Mouse (Mus musculus) liver, embryonic 13.5 days (tissue): ENCODE measurements around the gene Asb10. TPM values are rescaled to one million over a fixed set of nuclear protein-coding genes. Genes with fewer than 3 reads are reported as not detected.

ENCODE experiments used
- ATAC-seq: fragments of 200-750 bp; cut with Nextera tagmentation; 2 replicates; pipeline ENCODE4 v1.8.0; 2017; ENCODE audit warnings: low read depth, mild to moderate bottlenecking, moderate number of reproducible peaks, moderate library complexity
- DNase-seq: peaks from one replicate; pipeline ENCODE4 v3.0.0; 2022
- H3K27ac ChIP-seq: fragments of 300-500 bp; sonication (generic); 2 replicates; pipeline ENCODE4 v1.5.1; 2015; ENCODE audit warnings: moderate library complexity, mild to moderate bottlenecking, inconsistent platforms
- H3K27me3 ChIP-seq: fragments of 300-500 bp; sonication (generic); 2 replicates; pipeline ENCODE4 v1.6.1; 2015; ENCODE audit warnings: mild to moderate bottlenecking, inconsistent platforms
- H3K36me3 ChIP-seq: fragments of 300-500 bp; sonication (generic); 2 replicates; pipeline ENCODE4 v1.6.1; 2015; ENCODE audit warnings: mild to moderate bottlenecking, inconsistent platforms
- H3K4me1 ChIP-seq: fragments of 300-500 bp; sonication (generic); replicated peaks from 2 replicates; pipeline ENCODE4 v1.6.1; 2015; ENCODE audit warnings: inconsistent platforms
- H3K4me2 ChIP-seq: fragments of 300-500 bp; sonication (generic); 2 replicates; pipeline ENCODE4 v1.6.1; 2015; ENCODE audit warnings: inconsistent platforms, mild to moderate bottlenecking, moderate library complexity
- H3K4me3 ChIP-seq: fragments of 300-500 bp; sonication (generic); replicated peaks from 2 replicates; pipeline ENCODE4 v1.5.1; 2015; ENCODE audit warnings: mild to moderate bottlenecking, inconsistent platforms
- H3K9ac ChIP-seq: fragments of 300-500 bp; sonication (generic); 2 replicates; pipeline ENCODE4 v1.6.1; 2015; ENCODE audit warnings: mild to moderate bottlenecking, inconsistent platforms
- H3K9me3 ChIP-seq: fragments of 300-500 bp; sonication (generic); replicated peaks from 2 replicates; pipeline ENCODE4 v1.6.1; 2016; ENCODE audit warnings: inconsistent platforms
- WGBS: fragments of 180-500 bp; shearing (Covaris S2); methylation state at CpG from one replicate; pipeline ENCODE4 v1.1.7; 2015; ENCODE audit not compliant: insufficient replicate concordance; 5-methylcytosine and 5-hydroxymethylcytosine counted together
- polyA plus RNA-seq: library from polyadenylated mRNA; unstranded; fragments of >200 nt; fragmentation: Nextera tagmentation; extraction: Ambion mirVana; gene quantifications from 2 replicates; pipeline ENCODE4 v1.2.1, GENCODE M21; 2015

Gene Asb10
- polyA plus RNA-seq, 1 experiment from 2014 or later: 0.15 TPM

DNA sequence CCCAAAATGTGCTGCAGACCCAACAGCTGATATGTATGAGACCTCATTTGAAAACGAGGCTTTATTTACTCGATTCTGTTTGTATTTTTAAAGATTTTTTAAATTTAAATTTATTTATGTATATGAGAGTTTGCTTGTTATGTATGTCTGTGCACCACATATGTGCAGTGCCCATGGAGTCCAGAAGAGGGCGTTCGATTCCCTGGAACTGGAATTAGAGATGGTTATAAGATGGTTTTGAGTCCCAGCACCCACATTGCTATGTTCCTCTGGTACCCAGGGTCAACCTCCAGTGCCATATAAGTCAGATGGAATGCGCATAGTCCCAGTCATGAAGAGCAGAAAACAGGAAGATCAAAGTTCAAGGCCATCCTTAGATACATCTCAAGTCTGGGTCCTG lies 6.5 kb downstream of the Asb10 start:
- ATAC-seq (no peak), DNase-seq (no peak)
- H3K9me3 ChIP-seq: no peaks in the 10 kb centered on the region
- H3K27ac ChIP-seq: no peak overlapping the region
- no peak overlapping the region for H3K4me3 ChIP-seq
- no peaks in the 10 kb centered on the region; the same call in 1 of the 2 replicates for H3K4me1 ChIP-seq
- peaks cover 62% of the 10 kb centered on the region for H3K27me3 ChIP-seq
- no peak overlapping the region for H3K9ac ChIP-seq
- H3K4me2 ChIP-seq: no peak overlapping the region
- H3K36me3 ChIP-seq: no peaks in the 10 kb centered on the region
- 34% methylated on average over 5 of the region's 5 CpGs for WGBS

DNA sequence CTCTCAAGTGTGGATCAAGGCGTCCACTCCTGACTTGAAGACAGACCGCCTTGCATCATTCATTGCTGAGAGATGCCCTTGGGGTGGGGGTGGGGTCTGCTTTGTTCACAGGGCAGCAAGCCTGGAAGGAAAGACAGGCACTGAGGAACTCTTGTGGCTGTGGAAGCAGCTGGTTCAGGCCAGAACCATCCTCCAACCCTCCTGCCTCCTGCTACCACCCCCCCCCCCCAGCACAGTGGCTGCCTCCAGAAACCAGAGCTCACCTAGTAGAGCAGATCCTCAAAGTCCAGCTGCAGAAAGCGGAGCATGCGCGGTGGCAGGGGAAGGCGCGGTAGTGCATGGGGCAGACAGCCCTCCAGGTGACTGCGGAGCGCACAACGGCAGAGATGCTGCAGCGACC lies 7.4 kb downstream of the Asb10 start:
- Histone ChIP-seq H3K4me1 (no peaks in the 10 kb centered on the region; the same call in 1 of the 2 replicates), H3K36me3 (no peaks in the 10 kb centered on the region), H3K27me3 (peaks cover 68% of the 10 kb centered on the region), H3K27ac (no peak overlapping the region), H3K4me2 (no peak overlapping the region), H3K9ac (no peak overlapping the region), H3K4me3 (no peak overlapping the region), H3K9me3 (no peaks in the 10 kb centered on the region)
- WGBS: 46% methylated on average over 11 of the region's 11 CpGs
- ATAC-seq (no peak), DNase-seq (no peak)

DNA sequence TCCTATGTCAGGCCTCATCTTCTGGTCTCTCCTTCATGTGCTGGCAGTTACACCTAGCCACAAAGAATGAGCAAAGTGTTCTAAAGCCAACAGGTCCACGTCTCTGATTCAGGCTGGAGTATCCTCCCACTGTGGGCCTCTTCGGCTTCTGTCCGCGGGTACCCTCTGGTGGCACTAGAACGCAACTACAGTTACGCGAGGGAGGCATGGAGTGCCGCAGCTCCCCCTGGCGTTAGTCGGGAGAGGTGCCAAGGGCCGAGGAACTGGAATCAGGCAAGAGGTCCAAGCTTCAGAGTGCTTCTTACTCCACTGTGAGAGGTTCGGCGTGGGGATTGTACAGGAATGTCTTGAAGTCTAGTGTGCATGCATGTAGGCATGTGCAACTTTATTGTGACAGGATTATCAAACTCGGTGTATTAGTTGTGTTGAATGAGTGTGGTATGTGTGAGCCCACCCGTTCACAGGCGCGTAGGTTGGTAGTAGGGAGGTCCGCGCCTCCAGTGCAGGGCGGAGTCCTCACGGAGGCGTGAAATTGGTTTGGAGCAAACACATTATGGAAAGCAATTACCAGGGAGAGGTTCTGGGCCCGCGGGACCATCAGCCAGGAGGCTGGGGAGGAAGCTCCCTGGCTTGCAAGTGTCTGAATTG lies 10.6 kb downstream of the Asb10 start:
- H3K9me3 ChIP-seq: no peaks in the 10 kb centered on the region
- no peaks in the 10 kb centered on the region for H3K36me3 ChIP-seq
- no peak overlapping the region for H3K4me2 ChIP-seq
- peaks cover 8% of the 10 kb centered on the region for H3K4me1 ChIP-seq
- H3K4me3 ChIP-seq: no peak overlapping the region
- DNase-seq (peak; percentile 74), ATAC-seq (peak; percentile 55)
- 14% methylated on average over 24 of the region's 24 CpGs for WGBS
- peaks cover 84% of the 10 kb centered on the region for H3K27me3 ChIP-seq
- no peak overlapping the region for H3K9ac ChIP-seq
- no peak overlapping the region for H3K27ac ChIP-seq

DNA sequence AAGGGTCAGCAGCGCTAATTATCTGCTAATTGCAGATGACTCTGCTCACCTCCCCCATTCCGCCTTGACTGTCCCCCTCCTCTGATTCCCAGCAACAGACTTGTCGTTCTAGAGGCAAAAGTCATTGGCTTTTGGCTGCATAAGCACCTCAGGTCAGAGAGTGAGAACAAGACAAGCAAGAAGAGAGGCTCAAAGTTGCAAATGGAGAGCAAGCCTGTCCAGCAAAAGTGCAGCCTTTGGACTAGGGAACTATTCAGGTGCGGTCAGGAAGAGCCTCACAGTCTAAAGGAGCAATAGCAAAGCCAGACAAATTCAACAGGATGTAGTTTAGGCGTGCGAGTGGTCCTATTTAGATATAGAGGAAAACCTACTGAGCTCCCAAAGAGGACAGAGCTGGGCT lies 13.0 kb downstream of the Asb10 start:
- Histone ChIP-seq H3K36me3 (no peaks in the 10 kb centered on the region), H3K4me1 (peaks cover 8% of the 10 kb centered on the region), H3K9me3 (no peaks in the 10 kb centered on the region), H3K27ac (no peak overlapping the region), H3K4me3 (no peak overlapping the region), H3K27me3 (peaks cover 98% of the 10 kb centered on the region), H3K9ac (no peak overlapping the region), H3K4me2 (no peak overlapping the region)
- no peak for DNase-seq
- 18% methylated on average over 6 of the region's 6 CpGs for WGBS
- ATAC-seq: no peak

DNA sequence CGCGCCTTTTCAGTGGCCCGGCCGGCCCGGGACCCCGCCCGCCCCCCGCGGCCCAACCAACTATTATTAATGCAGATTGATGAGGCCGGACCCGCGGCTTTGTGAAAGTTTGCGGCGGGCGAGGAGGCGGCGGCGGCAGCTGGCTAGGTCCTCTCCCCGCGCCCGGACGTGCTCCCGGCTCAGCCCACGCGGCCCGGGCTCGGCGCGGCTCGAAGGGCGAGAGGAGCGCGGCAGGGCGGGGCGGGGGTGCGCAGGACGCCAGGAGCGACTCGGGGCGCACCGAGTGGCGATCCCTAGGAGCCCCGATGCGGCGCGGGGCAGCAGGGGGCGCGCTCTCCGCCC lies 13.9 kb downstream of the Asb10 start, which contains the start of gene Gbx1:
Gene Gbx1, minus strand, starts transcription at position 314 of the 342 bp plus-strand sequence.
- Histone ChIP-seq H3K4me1 (peaks cover 8% of the 10 kb centered on the region), H3K27me3 (peaks cover 99% of the 10 kb centered on the region), H3K4me3 (peak within 1 kb of the TSS; percentile 40), H3K27ac (no peak within 1 kb of the TSS), H3K36me3 (no peaks in the 10 kb centered on the region), H3K9ac (no peak within 1 kb of the TSS), H3K9me3 (no peaks in the 10 kb centered on the region), H3K4me2 (peak within 1 kb of the TSS; percentile 56)
- 2% methylated on average over 29 of the region's 49 CpGs for WGBS
- no peak for DNase-seq
- no peak for ATAC-seq

DNA sequence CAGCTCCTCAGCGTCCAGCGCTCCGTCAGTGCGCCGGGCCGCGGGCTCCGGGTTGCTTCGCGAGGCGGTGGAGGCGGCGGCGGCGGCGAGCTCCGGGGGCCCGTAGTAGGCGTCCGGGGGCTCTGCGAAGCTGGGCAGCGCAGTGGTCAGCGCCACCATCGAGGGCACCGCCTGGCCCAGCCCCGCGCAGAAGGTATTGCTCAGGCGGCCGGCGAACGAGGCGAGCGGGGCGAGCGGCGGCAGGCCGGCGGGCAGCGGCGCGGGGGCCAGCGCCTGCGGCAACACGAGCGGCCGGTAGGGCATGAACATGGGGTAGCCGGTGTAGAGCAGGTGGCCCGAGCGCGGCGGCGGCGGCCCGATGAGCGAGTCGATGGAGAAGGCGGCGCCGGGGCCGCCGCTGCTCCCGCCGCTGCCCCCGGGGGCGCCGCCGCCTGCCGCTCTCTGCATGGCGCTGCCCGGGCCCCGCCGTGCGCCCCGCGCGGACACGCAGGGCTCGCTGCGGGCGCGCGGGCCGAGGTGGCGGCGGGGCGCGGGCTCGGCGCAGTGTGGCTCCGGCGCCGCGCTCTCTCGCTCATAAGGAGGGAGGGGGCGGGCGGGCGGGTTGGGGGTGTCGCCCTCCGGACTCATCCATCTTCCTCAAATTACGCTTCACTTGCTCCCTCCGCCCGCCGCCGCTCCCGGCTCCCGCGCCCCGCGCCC lies 14.4 kb downstream of the Asb10 start:
- Histone ChIP-seq H3K4me3 (peak overlapping the region; percentile 40), H3K36me3 (no peaks in the 10 kb centered on the region), H3K27me3 (peaks cover 99% of the 10 kb centered on the region), H3K9me3 (no peaks in the 10 kb centered on the region), H3K9ac (no peak overlapping the region), H3K27ac (no peak overlapping the region), H3K4me2 (peak overlapping the region; percentile 56), H3K4me1 (peaks cover 8% of the 10 kb centered on the region)
- DNase-seq (no peak), ATAC-seq (no peak)
- 1% methylated on average over 52 of the region's 109 CpGs for WGBS

DNA sequence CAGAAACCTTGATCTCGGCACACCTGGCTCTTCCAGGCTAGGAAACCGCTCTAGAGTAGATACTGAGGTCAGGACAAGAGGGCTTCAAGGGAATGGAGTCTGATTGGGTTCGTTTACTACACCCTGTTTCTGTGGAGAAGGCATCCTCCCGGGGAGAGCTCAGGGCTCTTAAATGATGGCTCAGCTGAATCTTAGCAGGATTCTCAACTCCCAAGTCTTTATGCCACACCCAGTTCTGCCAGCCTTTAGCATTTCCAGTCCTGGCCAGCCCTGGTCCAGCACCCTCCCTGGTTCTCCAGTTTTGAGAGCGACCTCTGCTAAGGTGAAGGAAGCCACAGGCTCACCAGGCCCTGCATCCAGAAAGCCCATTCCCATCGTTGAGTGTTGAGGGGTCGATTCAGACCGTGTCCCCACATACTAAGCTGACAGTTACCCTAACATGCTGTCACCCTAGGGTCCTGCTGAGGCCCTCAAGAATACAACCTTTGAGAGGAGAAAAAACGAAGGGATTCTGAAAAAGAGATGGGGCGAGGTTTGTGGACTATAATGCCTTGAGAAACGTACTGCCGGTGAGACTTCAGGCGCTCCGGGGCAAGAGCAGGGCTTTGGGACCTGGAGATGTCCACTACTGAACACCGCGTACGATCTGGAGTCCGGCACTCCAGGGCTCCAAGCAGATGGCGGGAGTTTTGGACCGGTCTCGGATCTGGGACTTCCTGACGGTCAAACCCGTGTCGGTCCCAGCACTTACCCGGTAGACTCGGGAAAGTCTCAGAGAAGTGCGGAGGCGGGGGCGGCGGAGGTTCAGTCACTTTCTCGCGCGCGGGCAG lies 15.2 kb downstream of the Asb10 start:
- Histone ChIP-seq H3K4me3 (peak overlapping the region; percentile 40; the same call in 1 of the 2 replicates), H3K27ac (no peak overlapping the region), H3K9me3 (no peaks in the 10 kb centered on the region), H3K9ac (no peak overlapping the region), H3K36me3 (no peaks in the 10 kb centered on the region), H3K4me1 (peaks cover 8% of the 10 kb centered on the region), H3K4me2 (peak overlapping the region; percentile 56), H3K27me3 (peaks cover 94% of the 10 kb centered on the region)
- WGBS: 6% methylated on average over 34 of the region's 34 CpGs
- ATAC-seq (no peak), DNase-seq (no peak)

DNA sequence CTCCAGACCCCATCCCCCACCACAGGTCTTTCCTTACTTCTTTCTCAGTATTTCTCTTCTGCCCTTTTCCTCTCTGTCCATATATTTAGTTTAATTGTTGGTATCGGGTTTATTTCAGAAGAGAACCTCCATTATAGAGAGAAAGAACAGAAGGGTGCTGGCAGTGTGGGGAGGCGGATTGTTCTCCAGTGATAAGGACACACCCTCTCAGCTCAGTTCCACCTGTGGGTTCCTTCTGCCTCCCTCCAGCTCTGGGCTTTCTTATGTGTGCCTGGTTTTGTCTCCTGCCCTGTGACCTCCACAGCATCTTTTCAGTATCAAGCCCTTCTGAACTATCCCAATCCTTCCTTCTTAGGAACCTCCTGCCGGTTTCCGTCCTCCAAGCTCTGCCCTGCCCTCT lies 16.3 kb downstream of the Asb10 start:
- Histone ChIP-seq H3K9me3 (no peaks in the 10 kb centered on the region), H3K4me1 (peaks cover 8% of the 10 kb centered on the region), H3K4me2 (no peak overlapping the region), H3K4me3 (no peak overlapping the region), H3K9ac (no peak overlapping the region), H3K27ac (no peak overlapping the region), H3K27me3 (peaks cover 91% of the 10 kb centered on the region), H3K36me3 (no peaks in the 10 kb centered on the region)
- WGBS: 7% methylated on average over 4 of the region's 4 CpGs
- DNase-seq (no peak), ATAC-seq (no peak)

DNA sequence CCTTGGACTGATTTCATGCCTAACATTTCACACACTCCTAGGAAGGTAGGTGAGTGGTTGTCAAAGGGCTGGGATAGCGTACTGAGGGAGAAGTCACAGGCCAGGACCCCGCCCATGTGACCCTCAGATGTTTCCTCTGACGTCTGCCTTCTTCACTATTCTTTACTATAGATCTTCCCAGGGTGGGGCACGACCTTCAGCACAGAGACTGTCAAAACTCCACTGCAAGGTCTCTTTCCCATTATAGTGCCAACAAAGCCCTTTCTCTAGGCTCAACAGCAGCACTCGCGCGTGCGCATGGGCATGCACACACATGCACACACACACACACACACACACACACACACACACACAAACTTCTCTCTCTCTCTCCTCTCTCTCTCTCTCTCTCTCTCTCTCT lies 17.0 kb downstream of the Asb10 start:
- ATAC-seq (no peak), DNase-seq (no peak)

DNA sequence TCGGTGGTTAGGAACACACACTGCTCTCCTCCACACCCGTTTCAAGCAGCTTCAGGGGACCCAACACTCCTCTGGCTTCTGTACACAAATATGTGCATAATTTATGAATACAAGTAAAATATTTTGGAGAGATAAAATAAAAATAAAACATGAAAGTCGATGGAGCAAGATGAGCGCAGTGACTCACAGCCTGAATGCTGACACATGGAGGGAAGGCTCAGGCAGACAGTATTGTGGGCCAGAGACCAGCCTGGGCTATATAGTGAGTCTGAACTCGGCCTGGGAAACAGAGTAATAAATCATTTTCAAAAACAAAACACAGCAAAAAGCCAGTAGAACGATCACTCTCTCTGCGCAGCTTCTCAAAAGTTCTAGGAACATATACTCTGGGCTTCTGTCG lies 19.4 kb downstream of the Asb10 start:
- no peak overlapping the region for H3K4me3 ChIP-seq
- no peak overlapping the region for H3K9ac ChIP-seq
- no peak for DNase-seq
- no peak for ATAC-seq
- peaks cover 84% of the 10 kb centered on the region for H3K27me3 ChIP-seq
- H3K4me1 ChIP-seq: peaks cover 3% of the 10 kb centered on the region; the same call in 1 of the 2 replicates
- no peaks in the 10 kb centered on the region for H3K36me3 ChIP-seq
- no peak overlapping the region for H3K4me2 ChIP-seq
- H3K9me3 ChIP-seq: no peaks in the 10 kb centered on the region
- 48% methylated on average over 8 of the region's 8 CpGs for WGBS
- H3K27ac ChIP-seq: no peak overlapping the region

More for the DNA sequence above, 17.0 kb downstream of the Asb10 start:
- peaks cover 8% of the 10 kb centered on the region for H3K4me1 ChIP-seq
- no peak overlapping the region for H3K27ac ChIP-seq
- no peaks in the 10 kb centered on the region for H3K36me3 ChIP-seq
- H3K27me3 ChIP-seq: peaks cover 88% of the 10 kb centered on the region
- H3K9ac ChIP-seq: no peak overlapping the region
- H3K9me3 ChIP-seq: no peaks in the 10 kb centered on the region
- no peak overlapping the region for H3K4me2 ChIP-seq
- 47% methylated on average over 8 of the region's 8 CpGs for WGBS
- H3K4me3 ChIP-seq: no peak overlapping the region

DNA sequence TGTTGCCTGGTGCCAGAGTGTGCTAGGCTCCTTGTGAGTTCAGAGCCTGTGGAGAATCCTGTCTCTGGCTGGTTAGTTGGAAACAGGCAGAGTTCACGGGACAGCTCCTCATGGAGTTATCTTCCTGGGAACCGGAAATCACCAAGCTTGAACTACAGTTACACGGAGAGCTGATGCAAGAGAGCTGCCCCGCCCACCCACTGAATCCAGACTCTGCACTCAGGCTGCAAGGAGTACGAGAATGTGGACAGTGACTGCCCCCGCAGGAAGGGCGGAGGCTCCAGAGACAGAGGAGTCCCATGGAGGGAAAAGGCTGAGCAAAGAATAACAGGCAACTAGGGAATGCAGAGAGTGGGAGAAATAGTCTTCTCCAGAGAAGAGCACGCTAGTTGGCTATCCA lies 28.5 kb downstream of the Asb10 start:
- H3K4me3 ChIP-seq: no peak overlapping the region
- H3K9ac ChIP-seq: no peak overlapping the region
- H3K27me3 ChIP-seq: peaks cover 35% of the 10 kb centered on the region
- H3K36me3 ChIP-seq: no peaks in the 10 kb centered on the region
- H3K4me1 ChIP-seq: no peaks in the 10 kb centered on the region
- H3K9me3 ChIP-seq: 0 out of 2 replicates have a peak, but pooled peaks cover 5% of the 10 kb centered on the region
- DNase-seq (no peak), ATAC-seq (0 out of 2 replicates have a peak, but pooled peaks have one; percentile 34)
- 44% methylated on average over 8 of the region's 8 CpGs for WGBS
- H3K27ac ChIP-seq: no peak overlapping the region
- H3K4me2 ChIP-seq: no peak overlapping the region
